Mouse (Mus musculus): ENCODE results near the gene Gm17428.

- TF ChIP-seq CTCF (IDR thresholded peaks at IDR 0.05; ENCODE audit: insufficient read depth, low read length) = no peak
- no peak for TF ChIP-seq POLR2A (IDR thresholded peaks at IDR 0.05; ENCODE audit: borderline replicate concordance, extremely low read depth, low read depth, low read length)
These were observed 43.7 kb downstream of the Gm17428 start for GRCm38 (mm10) chr14:55020394-55020793.
